Mouse (Mus musculus) ES-Bruce4 (cell line): ENCODE data around the gene Mmp14.

Experiments used
- CTCF ChIP-seq: IDR thresholded peaks from one replicate; pipeline ENCODE4 v1.8.1; 2011; ENCODE audit warnings: low read depth, low read length
- POLR2A ChIP-seq: IDR thresholded peaks from one replicate; pipeline ENCODE4 v1.8.1; 2011; ENCODE audit warnings: low read length; ENCODE audit not compliant: insufficient read depth

- TF ChIP-seq CTCF, result peak; percentile 10
- no peak for TF ChIP-seq POLR2A
Observed at GRCm38 (mm10) chr14:54431334-54432077, at the start of gene Mmp14.
